Mouse (Mus musculus) c-Kit-positive CD71-positive TER-119-positive erythroid progenitor cells, embryonic 14.5 days (primary cell): ENCODE results near the gene Sec14l5.

Experiments used
- DNase-seq: peaks from one replicate; pipeline ENCODE4 v3.0.0-alpha.2; 2013; ENCODE audit warnings: low spot score

Gene Sec14l5

GRCm38 (mm10) chr16:5147037-5147385 lies at the start of gene Sec14l5:
TSS of gene Sec14l5 (plus strand) at chr16:5147109.
- no peak for DNase-seq

- DNase-seq: no peak
Observed at GRCm38 (mm10) chr16:5101000-5101399, 45.9 kb upstream of the Sec14l5 start.

- DNase-seq: no peak
Observed at GRCm38 (mm10) chr16:5109877-5110276, 37.0 kb upstream of the Sec14l5 start.

- no peak for DNase-seq
Observed at GRCm38 (mm10) chr16:5111021-5111420, 35.9 kb upstream of the Sec14l5 start.

- DNase-seq: no peak
Observed at GRCm38 (mm10) chr16:5113002-5113550, 33.8 kb upstream of the Sec14l5 start.

GRCm38 (mm10) chr16:5113582-5113981 lies 33.3 kb upstream of the Sec14l5 start:
- no peak for DNase-seq

- DNase-seq: no peak
Observed at GRCm38 (mm10) chr16:5119385-5119784, 27.5 kb upstream of the Sec14l5 start.

GRCm38 (mm10) chr16:5119845-5120244 lies 27.1 kb upstream of the Sec14l5 start:
- no peak for DNase-seq

- DNase-seq: no peak
Observed at GRCm38 (mm10) chr16:5123476-5123875, 23.4 kb upstream of the Sec14l5 start.

- no peak for DNase-seq
Observed at GRCm38 (mm10) chr16:5130196-5130595, 16.7 kb upstream of the Sec14l5 start.

GRCm38 (mm10) chr16:5130766-5131165 lies 16.1 kb upstream of the Sec14l5 start:
- no peak for DNase-seq

- DNase-seq: no peak
Observed at GRCm38 (mm10) chr16:5131251-5131922, 15.5 kb upstream of the Sec14l5 start.

GRCm38 (mm10) chr16:5132401-5132801 lies 14.5 kb upstream of the Sec14l5 start, which contains the start of gene Ppl:
TSS of gene Ppl (minus strand) at chr16:5132421.
- no peak for DNase-seq

GRCm38 (mm10) chr16:5134623-5135330 lies 12.1 kb upstream of the Sec14l5 start:
- no peak for DNase-seq

- no peak for DNase-seq
Observed at GRCm38 (mm10) chr16:5135551-5136261, 11.2 kb upstream of the Sec14l5 start.

- DNase-seq: no peak
Observed at GRCm38 (mm10) chr16:5136505-5136904, 10.4 kb upstream of the Sec14l5 start.

- DNase-seq: no peak
Observed at GRCm38 (mm10) chr16:5137006-5137540, 9.8 kb upstream of the Sec14l5 start.

GRCm38 (mm10) chr16:5139741-5140140 lies 7.2 kb upstream of the Sec14l5 start:
- DNase-seq: no peak

- peak; percentile 72 for DNase-seq
Observed at GRCm38 (mm10) chr16:5145570-5145969, 1.3 kb upstream of the Sec14l5 start.

GRCm38 (mm10) chr16:5146367-5147036 lies 407 bp upstream of the Sec14l5 start:
- DNase-seq: peak; percentile 33

GRCm38 (mm10) chr16:5150544-5150943 lies 3.6 kb downstream of the Sec14l5 start:
- no peak for DNase-seq
